Mouse (Mus musculus) retina, postnatal 7 days (tissue): ENCODE data around the gene Alg9.

Experiments used
- DNase-seq: peaks from one replicate; pipeline ENCODE4 v3.0.0-alpha.2; 2012; ENCODE audit warnings: low read depth, low spot score

Alg9 gene

DNA sequence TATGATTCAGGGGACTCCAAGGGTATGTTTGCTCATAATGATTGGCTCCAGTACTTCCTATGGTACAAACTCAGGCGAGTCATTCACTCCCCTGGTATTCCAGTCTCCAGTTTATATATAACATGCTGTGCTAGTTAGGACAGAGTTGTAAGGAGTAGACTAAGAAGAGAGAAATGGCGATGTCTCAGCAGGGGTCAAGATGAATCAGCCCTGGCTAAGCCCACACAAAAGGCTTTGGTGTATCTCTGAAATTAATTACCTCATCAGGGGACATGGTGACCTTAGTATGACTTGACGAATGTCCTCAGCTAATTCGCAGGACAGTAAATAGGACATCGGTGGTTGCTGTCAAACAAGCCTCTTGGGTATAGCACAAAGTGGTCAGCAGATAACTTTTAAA lies 18.1 kb upstream of the Alg9 start:
- no peak for DNase-seq

DNA sequence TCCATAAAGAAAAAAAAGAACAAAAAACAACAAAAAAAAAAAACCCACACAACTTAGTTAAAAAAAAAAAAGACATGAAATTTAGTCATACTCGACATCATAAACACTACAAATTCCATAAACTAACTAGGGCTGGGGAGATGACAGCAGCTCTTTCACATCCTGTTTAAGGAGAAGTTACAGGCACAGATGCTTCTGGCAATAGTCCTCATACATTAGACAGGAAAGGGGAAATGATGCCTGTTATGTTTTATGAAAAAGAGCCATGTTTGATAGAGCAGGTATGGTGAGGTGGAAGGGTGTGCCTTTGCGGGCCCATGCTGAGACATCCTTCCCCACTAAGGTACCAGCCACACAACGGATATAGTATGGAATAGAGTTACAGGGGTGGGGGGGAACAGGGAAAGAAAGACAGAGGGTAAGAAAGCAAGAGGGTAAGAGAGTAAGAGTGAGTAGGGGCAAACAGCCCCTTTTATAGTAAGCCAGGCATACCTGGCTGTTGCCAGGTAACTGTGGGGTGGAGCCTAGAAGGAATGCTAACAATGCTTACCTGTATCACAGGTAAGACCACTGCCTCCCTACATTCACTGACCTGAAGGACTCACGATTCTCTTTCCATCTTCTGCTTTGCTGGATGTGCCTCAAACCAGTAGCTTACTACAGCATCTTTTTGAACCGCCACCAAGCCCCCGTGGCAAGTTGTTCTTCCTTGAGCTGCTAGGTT lies 13.1 kb upstream of the Alg9 start:
- no peak for DNase-seq

DNA sequence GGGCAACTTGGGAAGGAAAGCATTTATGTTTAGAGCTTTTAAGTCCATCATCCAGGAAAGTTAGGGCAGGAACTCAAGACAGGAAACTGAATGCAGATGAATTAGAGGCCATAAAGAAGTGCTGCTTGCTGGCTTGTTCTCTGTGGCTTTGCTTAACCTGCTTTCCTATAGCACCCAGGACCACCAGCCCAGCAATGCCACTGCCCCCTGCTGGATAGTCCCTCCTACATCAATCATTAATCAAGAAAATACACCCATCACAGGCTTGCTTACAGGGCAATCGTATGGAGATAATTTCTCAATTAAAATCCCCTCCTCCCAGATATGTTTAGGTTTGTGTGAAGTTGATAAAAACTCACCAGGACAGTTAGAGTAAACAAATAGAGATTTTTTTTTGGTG lies 11.5 kb upstream of the Alg9 start:
- DNase-seq: no peak

DNA sequence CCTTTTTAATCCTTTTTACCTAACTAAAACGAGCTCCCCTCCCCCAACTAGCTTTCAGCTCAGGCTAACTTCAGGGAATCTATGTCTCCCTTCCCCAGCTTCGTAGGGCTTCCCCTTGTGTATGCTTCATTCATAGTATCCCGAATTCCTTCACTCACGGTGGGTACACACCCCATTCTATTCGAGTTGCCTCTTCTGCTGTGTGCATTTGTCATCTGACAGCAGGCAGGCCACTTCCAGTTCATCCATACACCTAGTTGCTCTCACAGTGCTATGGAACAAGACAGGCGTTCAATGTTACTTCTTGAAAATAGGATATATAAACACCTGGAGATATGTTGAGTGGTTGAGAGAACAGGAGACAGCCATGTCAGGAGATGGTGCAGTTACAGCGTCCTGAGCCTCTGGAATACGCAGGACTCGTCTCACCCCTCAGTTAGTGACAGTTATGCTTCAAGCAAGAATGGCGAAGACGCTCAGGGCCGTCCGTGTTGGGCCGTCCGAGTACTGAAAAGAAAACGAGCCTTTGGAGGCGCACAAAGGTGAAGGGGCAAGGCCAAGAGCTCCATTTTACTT lies 7.2 kb upstream of the Alg9 start:
- no peak for DNase-seq

DNA sequence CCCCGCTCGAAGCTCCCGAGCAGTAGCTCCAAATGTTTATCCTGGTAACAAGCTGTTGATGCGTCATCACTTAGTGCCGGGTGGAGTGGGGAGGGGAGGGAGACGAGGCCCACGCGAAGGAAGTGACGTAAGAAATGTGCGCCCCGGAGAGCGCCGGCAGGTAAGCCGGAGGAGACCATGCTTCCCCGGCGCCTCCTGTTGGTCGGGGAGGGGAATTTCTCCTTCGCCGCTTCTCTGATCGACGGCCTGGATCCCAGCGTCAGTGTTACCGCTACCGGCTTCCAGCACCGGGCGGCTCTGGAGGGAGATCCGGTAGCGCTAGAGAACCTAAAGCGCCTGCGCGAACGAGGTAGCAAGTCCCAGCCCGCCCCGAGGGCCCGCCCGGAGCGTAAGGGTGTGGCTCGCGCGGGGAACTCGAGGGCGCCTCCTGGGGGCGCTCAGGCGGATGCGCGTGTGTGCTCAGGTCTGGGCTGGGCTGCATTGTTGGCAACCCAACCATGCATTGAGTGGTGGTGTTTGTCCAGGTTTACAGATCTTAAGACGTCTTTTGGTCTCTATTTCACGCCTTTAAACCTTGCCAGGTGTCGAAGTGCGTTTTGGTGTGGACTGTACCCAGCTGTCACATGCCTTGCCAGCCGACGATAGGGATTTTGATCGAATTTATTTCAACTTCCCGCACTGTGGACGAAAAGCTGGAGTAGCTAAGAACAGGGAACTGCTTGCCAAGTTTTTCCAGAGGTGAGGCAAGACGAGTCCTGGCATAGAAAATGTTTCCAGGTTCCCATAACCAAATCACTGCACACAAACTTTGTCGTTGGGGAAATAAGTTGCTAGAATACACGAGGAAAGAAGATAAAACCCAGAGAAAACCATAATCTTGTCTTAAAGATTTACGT lies 6.5 kb upstream of the Alg9 start, which contains the start of gene Fdxacb1:
Fdxacb1 (plus strand) TSS at position 130 of the 896 bp plus-strand sequence.
- peak; percentile 99 for DNase-seq

DNA sequence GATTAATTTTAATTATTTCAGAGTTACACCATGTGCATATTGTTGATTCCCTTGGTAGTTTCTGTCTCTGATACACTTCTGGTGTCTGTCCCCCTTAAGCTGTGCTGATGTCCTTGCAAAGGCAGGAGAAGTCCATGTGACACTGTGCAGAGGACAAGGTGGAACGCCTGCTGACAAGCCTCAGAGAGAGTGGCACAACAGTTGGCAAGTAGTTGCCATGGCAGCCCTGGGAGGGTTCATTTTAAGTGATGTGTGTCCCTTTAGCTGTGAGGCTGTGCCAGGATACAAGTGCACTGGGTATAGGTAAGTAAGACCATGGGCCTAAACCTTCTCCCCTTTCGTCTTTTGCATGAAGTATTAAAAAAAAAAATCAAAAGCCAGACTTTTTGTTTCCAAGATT lies 4.8 kb upstream of the Alg9 start:
- no peak for DNase-seq

DNA sequence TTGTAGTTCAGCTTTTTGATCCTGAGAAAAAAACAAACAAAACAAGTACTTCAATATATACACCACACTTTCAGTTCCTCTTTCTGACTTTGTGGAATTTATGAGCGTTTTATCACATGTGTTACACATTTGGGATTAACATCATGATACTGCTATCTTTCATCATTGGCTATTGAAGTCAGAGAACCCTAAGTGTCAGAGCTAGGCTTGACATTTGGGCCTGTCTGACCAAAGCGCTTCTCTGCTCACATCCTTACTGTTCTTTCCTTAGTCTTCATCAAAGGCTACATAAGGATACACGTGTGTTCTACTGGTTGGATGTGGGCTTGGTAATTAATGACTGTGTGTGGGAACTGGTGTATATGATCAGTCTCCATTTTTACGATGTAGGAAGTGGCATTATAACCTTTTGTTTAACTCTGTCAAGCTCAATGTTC lies 775 bp upstream of the Alg9 start:
- DNase-seq: no peak

DNA sequence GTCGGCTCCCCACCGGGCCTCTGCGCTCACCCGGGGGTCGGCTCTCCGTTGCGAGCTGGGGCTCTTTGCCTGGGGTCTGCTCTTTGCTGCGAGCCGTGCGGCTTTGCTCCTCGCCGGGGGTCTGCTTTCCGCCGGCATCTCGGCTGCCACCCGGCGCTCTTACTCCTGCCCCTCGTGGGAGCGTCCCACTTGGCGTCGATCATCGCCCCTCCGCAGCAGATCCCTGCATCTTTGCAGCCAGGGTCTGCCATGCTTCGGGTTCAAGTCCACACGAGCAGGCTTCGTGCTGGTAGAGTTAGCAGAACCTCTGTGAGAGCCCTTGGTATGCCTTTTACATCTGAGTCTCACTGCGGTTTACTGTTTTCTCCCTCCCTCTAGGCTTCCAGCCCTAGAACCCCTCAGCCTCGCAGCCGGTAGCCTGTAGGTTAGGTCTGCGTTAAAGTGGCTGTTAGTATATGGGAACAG lies 875 bp downstream of the Alg9 start:
- no peak for DNase-seq

DNA sequence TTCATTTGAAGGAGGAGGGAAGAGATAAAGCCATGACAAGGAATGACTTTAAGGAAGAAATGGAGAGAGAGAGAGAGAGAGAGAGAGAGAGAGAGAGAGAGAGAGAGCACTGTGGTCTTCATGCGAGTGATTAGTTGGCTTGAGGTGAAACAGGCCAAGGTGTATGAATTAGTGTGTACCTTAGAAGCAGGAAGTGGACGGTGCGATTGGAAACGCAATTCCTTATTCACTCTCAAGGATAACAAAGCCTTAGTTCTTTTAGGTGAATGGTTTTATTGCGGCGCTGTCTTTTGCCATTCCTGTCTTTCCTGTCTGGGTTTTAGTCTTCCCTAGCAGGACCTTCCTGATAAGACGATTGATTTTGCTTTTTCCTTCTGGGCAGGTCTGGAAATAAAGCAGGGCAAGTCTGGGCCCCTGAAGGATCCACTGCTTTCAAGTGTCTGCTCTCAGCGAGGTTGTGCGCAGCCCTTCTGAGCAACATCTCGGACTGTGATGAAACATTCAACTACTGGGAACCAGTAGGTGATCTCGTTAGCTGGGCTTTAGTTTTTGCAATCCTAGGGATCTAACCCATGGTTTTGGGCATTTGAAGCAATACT lies 1.4 kb downstream of the Alg9 start:
- DNase-seq: no peak

DNA sequence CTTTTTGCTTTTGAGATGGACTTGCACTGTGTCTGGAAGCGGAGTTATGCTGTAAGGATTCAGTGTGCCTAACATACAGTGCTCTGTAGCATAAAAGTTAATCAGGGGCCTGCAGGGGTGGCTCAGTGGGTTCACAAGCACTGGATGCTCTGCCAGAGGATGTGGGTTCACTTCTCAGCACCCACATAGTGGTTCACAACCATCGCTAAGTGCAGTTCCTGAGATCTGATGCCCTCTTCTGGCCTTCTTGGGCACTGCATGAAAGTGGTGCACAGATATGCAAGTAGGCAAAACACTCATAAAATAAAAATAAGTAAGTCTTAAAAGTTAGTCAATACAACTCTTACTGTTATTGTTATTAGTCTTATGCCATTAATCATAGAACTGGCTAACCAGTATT lies 7.3 kb downstream of the Alg9 start:
- no peak for DNase-seq

DNA sequence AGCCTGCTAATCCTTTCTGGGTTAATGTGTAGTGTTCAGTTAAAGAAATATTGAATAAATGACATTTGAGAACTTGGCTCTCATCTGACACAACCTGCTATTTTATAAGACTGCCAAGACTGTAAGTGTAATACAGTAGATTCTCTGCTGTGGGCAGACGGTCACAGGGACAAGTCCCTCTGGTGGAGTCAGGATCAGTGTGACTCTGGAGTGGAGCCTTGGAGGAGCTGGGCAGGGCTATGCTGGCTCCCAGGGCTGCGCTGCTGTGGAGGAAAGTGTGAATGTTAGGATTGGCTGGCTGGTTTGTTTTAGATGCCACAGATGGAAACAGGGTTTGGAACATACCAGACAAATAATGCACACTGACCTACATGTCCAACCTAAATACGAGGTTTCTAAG lies 20.4 kb downstream of the Alg9 start:
- DNase-seq: no peak

DNA sequence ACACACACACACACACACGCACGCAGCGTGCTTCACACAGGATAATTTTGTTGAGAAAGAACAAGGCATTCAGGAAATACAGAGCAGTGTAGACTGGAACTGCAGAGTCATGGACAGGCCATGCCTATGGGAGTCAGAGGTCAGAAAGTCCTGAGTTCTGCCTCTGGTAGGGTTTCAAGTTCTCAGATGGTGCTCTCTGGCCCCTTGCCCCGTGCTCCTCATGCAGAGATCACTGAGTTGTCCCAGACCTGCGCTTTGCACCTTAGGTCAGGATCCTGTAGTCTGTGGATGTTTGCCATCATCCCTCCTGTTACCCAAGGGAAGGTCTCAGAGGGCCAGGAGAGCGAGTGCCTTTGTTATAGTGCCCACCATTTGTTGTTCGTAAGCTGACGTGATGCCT lies 22.0 kb downstream of the Alg9 start:
- no peak for DNase-seq

DNA sequence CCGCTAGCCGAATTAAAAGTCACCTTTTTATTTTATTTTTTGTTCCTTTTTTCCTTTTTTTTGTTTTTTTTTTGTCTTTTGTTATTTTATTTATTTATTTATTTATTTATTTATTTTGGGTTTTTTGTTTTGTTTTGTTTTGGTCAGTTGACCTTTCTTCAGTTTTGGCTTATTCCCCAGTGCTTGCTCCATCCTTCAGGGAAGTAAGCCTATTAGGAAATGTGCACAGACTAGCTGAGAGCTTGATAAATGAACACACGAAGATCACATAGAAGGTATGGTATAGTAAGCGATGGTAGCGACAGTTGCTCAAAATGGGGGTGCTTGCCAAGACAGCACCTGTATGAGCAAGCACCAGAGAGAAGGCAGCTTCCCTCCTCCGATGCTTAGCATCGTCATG lies 22.8 kb downstream of the Alg9 start:
- no peak for DNase-seq

DNA sequence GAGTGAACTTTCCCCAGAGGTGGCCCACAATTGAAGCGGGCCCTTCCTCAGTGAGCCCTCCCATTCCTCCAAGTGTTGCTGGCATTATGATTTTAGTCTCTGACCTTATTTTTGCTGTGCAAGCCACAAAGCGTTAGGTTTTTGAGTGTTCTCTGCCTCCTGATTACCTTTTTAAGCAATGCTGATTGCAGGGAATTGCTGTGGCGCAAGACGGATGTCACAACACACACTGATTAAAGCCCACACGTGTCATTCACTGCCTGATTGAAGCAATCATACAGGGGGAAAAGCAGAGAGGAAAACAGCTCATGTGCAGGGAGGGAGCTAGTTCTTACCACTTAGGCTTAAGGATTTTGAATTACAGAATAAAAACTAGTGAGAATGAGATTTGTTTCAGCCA lies 23.5 kb downstream of the Alg9 start:
- no peak for DNase-seq

DNA sequence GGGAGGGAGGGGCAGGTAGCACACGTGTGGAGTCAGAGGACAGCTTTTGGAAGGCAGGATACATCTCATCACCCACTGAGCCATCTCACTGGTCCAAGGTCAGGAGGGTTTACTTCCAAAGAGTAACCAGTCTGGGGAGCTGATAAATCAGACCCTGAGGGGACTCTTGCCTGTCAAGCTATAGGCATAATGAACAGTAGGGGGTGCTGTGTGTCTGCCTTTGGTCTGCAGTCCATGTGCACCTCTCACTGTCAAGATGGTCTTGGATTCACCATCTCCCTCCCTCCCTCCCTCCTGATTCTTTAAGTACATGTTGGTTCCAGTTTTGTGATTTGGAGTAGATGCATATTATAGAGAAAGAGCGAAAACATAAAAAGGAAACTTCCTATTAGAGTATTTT lies 26.2 kb downstream of the Alg9 start:
- peak; percentile 17 for DNase-seq

DNA sequence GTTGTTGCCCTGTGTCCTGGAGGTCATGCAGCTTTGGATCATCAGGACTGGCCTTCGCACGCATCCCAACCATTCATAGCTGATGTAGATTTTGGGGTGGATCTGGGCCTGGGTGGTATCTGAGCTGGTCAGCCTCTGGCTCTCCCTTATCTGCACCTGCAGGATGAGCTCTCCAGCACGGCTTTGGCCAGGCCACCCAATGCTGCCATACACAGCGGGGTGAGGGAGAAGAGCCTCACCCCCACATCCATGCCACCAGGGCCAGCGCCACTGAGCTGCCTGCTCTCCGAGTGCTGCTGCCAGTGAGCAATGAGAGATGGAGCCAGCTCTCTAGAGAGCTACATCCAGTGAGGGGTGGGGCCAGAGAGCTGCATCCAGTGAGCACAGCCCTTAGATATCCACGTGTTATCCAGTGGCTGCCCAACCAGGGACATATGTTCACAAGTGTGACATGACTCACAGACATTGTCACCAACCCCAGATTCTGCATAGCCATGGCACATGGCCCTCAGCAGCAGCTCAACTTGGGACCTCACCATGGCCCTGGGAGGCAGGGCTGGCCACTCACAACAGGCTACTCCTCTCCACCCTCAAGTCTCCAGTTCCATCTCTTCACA lies 28.3 kb downstream of the Alg9 start:
- no peak for DNase-seq

DNA sequence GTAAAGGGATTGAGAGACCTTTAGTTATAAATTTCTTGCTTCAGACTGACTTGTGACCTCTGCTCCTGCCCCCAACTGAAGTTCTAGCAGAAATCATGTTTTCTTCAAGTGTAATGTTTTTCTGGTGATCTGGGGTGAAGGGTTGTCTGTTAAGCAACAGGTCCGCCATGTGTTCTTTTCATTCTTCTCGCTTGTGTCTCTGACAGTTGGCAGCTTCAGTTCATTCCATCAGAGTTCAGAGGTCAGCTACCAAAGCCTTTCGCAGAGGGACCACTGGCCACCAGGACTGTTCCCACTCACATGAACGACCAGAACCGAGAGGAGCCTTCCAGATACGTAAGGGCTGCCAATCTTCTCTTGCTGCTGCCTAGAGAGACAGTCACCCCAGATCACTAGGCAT lies 33.7 kb downstream of the Alg9 start:
- no peak for DNase-seq

DNA sequence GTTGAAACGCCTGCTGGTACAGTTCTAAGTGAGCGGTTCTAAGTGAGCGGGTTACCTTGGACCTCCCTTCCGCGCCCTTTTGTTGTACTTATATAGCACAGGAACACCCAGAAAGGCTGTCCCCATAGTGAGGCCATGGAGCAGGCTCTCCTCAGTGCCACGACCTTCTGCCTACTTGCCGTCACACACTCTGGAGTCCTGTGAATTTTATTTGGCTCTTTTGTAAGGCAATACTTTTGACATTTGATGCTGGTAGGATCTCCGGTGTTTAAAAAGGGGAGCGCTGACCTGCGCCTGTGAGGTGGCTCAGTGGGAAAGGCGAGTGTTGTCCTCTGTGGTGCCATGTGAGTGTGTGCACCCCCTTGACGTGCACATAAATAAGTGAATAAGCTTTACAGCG lies 34.3 kb downstream of the Alg9 start:
- DNase-seq: no peak

DNA sequence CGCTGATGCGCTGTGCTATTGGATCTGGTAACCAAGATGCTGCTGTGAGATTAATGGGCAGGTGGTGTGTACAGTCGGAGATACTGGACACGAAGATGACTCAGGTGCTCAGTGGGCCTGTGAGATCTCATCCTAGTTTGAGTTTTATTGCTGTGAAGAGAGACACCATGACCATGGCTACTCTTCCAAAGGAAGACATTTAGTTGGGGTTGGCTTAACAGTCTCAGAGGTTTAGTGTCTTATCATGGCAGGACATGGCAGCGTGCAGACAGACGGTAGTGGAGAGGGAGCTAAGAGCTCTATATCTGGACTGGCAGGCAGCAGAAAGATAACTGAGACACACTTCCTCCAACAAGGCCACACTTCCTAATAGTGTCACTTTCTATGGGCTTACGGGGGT lies 36.4 kb downstream of the Alg9 start:
- no peak for DNase-seq

DNA sequence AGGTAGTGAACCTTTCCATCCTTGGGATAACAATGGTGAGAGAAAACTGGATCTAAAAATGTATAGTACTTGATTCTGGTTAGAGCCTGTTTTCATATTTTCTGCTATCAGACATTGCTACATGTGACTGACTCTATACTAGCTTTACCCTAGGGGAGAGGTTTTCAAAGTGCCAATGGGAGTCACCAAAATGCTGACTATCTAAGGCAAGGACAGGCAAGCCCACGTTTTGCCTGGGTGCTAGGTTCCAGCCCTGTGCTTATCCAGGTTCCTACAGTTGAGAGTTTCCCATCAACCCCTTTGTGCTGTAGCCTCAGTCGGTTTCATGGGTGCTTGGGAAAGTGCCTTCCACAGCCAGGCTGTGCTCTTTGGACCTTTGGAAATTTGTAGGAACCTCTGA lies 36.9 kb downstream of the Alg9 start:
- DNase-seq: no peak

DNA sequence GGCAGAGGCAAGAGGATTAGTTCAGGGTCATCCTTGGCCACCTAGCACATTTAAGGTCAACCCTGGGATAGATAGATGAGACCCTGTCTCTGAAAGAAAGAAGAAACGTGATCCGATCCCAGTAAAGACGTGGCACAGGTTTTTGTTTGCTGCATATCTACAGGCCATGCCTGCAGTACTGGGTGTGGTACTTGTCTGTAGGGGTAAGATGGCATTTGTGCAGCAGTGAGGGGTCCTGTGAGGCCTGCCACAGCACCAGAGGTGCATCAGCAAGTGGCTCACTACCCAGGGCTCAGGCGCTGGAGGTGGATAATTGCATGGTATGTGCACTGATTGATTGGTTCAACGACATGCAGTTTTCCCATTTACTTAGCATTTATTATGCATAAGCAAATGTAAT lies 39.0 kb downstream of the Alg9 start:
- no peak for DNase-seq

DNA sequence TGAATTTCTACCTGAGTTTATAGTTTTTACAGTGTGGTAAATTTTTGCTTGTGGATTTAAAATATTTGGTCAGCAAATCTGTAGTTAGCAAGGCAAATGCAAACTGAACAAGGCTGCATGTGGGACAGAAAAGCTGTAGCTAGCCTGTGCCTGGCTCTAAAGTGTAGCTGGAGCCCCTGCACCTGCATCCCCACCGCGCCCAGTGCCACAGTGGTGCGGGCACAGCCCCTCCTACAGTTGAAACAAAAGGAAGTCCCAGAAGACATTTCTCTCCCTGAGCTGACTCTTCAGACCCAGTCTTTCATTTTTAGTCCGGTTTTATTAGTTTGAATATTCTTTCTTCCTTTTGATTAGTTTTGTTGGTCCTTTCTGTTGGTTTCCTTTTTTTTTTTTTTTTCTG lies 40.8 kb downstream of the Alg9 start:
- DNase-seq: no peak
